Mouse (Mus musculus) induced T-regulatory cell, adult 2 months (primary cell): ENCODE data around the gene Il27ra.
"Not testable (repeated sequence)": the region's sequence is repeated elsewhere in the genome, so short reads cannot be mapped to it uniquely, and the experiment has no call there.

Experiments used
- DNase-seq: peaks from one replicate; pipeline ENCODE4 v3.0.0-alpha.2; 2012; ENCODE audit warnings: low read depth

Il27ra gene

GRCm38 (mm10) chr8:83996567-83997505 lies 45.6 kb downstream of the Il27ra start:
- DNase-seq, result peak; percentile 80

GRCm38 (mm10) chr8:83995973-83996372 lies 46.4 kb downstream of the Il27ra start:
- DNase-seq, result no peak

GRCm38 (mm10) chr8:83994030-83994429 lies 48.4 kb downstream of the Il27ra start:
- no peak for DNase-seq

- no peak for DNase-seq
These were observed 49.9 kb downstream of the Il27ra start for GRCm38 (mm10) chr8:83992488-83992887.

- no peak for DNase-seq
These were observed 52.2 kb downstream of the Il27ra start for GRCm38 (mm10) chr8:83990170-83990569.

GRCm38 (mm10) chr8:83989243-83989642 lies 53.1 kb downstream of the Il27ra start:
- no peak for DNase-seq

GRCm38 (mm10) chr8:83983222-83983621 lies 59.2 kb downstream of the Il27ra start:
- not testable (repeated sequence) for DNase-seq

GRCm38 (mm10) chr8:83982449-83982848 lies 59.9 kb downstream of the Il27ra start:
- DNase-seq, result no peak

GRCm38 (mm10) chr8:83981533-83981932 lies 60.9 kb downstream of the Il27ra start:
- no peak for DNase-seq

- no peak for DNase-seq
These were observed 61.5 kb downstream of the Il27ra start for GRCm38 (mm10) chr8:83980845-83981244.
